Mouse (Mus musculus) heart, embryonic 11.5 days (tissue): ENCODE results near the gene Ube2f. TPM values are rescaled to one million over a fixed set of nuclear protein-coding genes. Genes with fewer than 3 reads are reported as not detected.
A peak's percentile ranks its signal among the peaks of the same experiment; 100 is the strongest.

ENCODE experiments used
- ATAC-seq: fragments of 200-750 bp; cut with Nextera tagmentation; replicated peaks from 2 replicates; pipeline ENCODE4 v1.8.0; 2017; ENCODE audit warnings: moderate library complexity; ENCODE audit not compliant: insufficient number of reproducible peaks, low FRiP score, low TSS enrichment
- H3K27ac ChIP-seq: fragments of 300-500 bp; sonication (generic); 2 replicates; pipeline ENCODE4 v1.5.1; 2014; ENCODE audit warnings: mild to moderate bottlenecking, low read depth, low read length
- H3K27me3 ChIP-seq: fragments of 300-500 bp; sonication (generic); 2 replicates; pipeline ENCODE4 v1.6.1; 2014; ENCODE audit warnings: mild to moderate bottlenecking, low read length, mixed read lengths; ENCODE audit not compliant: control insufficient read depth, insufficient read depth
- H3K36me3 ChIP-seq: fragments of 300-500 bp; sonication (generic); 2 replicates; pipeline ENCODE4 v1.6.1; 2014; ENCODE audit warnings: mild to moderate bottlenecking, low read length, moderate library complexity, mixed read lengths; ENCODE audit not compliant: control insufficient read depth, insufficient read depth
- H3K4me1 ChIP-seq: fragments of 300-500 bp; sonication (generic); 2 replicates; pipeline ENCODE4 v1.6.1; 2014; ENCODE audit warnings: low read length; ENCODE audit not compliant: control insufficient read depth, insufficient read depth
- H3K4me2 ChIP-seq: fragments of 300-500 bp; sonication (generic); 2 replicates; pipeline ENCODE4 v1.6.1; 2014; ENCODE audit warnings: mild to moderate bottlenecking, moderate library complexity
- H3K4me3 ChIP-seq: fragments of 300-500 bp; sonication (generic); 2 replicates; pipeline ENCODE4 v1.5.1; 2014; ENCODE audit warnings: low read depth, low read length
- H3K9ac ChIP-seq: fragments of 300-500 bp; sonication (generic); 2 replicates; pipeline ENCODE4 v1.6.1; 2014; ENCODE audit warnings: mild to moderate bottlenecking, low read depth, low read length, moderate library complexity
- H3K9me3 ChIP-seq: fragments of 300-500 bp; sonication (generic); replicated peaks from 2 replicates; pipeline ENCODE4 v1.6.1; 2016; ENCODE audit warnings: low read length; ENCODE audit not compliant: control insufficient read depth
- WGBS: fragments of 180-500 bp; shearing (Covaris S2); extraction: QIAGEN DNeasy Blood & Tissue Kit; methylation state at CpG from one replicate; pipeline ENCODE4 v1.1.7; 2014; ENCODE audit not compliant: insufficient replicate concordance; 5-methylcytosine and 5-hydroxymethylcytosine counted together
- polyA plus RNA-seq: library from polyadenylated mRNA; unstranded; fragments of >200 nt; fragmentation: Nextera tagmentation; extraction: Ambion mirVana; gene quantifications from 2 replicates; pipeline ENCODE4 v1.2.1, GENCODE M21; 2014

Gene Ube2f
- polyA plus RNA-seq, 1 experiment from 2014 or later: 75.7 TPM

GRCm38 (mm10) chr1:91241249-91241648, 8.9 kb upstream of the Ube2f start:
- Histone ChIP-seq H3K36me3 (no peaks in the 10 kb centered on the region), H3K4me3 (no peak overlapping the region), H3K9me3 (no peaks in the 10 kb centered on the region), H3K9ac (no peak overlapping the region), H3K4me2 (no peak overlapping the region), H3K27me3 (no peaks in the 10 kb centered on the region), H3K4me1 (no peaks in the 10 kb centered on the region), H3K27ac (no peak overlapping the region)
- WGBS: 54% methylated on average over 4 of the region's 4 CpGs
- ATAC-seq: no peak

DNA sequence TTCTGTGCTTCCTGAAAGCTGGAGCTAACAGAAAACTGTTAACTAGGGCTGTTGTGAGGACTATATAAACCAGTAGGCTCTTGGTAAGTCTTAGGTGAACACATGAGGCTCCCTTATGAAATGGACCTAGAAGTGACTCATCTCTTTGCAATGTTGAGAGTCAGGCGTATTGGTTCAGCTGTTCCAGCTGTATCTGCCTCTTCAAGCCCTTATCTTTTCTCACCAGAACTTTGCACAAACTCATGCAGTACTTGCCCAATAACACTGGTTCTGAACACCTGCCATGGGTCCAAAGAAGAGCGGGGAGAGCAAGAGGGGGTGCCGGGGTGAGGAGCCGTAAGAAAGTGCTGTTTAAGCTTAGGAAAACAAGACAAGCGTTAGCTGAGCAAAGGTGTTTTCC, 1.9 kb upstream of the Ube2f start:
- H3K4me2 ChIP-seq: no peak overlapping the region
- H3K9ac ChIP-seq: no peak overlapping the region
- no peaks in the 10 kb centered on the region for H3K9me3 ChIP-seq
- 63% methylated on average over 5 of the region's 5 CpGs for WGBS
- ATAC-seq: no peak
- H3K27me3 ChIP-seq: no peaks in the 10 kb centered on the region
- H3K4me3 ChIP-seq: no peak overlapping the region
- no peak overlapping the region for H3K27ac ChIP-seq
- H3K4me1 ChIP-seq: peaks cover 25% of the 10 kb centered on the region
- no peaks in the 10 kb centered on the region for H3K36me3 ChIP-seq

DNA sequence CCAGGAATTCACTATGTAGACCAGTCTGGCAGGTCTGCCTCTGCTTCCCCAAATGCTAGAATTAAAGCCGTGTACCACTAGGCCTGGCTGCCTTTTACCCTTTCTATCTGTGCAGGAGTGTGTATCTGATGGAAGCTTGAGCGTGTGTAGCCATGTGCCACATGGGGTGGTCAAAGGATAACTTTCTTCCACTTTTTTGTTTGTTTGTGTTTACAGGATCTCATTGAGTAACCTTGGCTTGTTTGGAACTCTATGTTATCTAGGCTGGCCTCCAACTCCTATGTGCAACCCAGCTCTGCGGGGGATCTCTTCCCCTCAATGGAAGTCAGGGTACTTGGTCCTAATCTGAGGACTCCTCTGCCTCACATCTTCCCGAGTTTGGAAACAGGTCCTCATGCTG, 1.1 kb upstream of the Ube2f start:
- Histone ChIP-seq H3K27me3 (no peaks in the 10 kb centered on the region), H3K9me3 (no peaks in the 10 kb centered on the region), H3K4me3 (no peak overlapping the region), H3K4me1 (peaks cover 25% of the 10 kb centered on the region), H3K36me3 (no peaks in the 10 kb centered on the region), H3K27ac (peak overlapping the region; percentile 54), H3K4me2 (peak overlapping the region; percentile 75), H3K9ac (no peak overlapping the region)
- WGBS: 42% methylated on average over 4 of the region's 4 CpGs
- ATAC-seq: no peak

- peak; percentile 42 for ATAC-seq
- WGBS: under 1% methylated on average over 61 of the region's 70 CpGs
- peak overlapping the region; percentile 93 for H3K4me3 ChIP-seq
Observed at GRCm38 (mm10) chr1:91250415-91251147, 477 bp downstream of the Ube2f start.

GRCm38 (mm10) chr1:91251148-91251650, 1.1 kb downstream of the Ube2f start:
- no peaks in the 10 kb centered on the region for H3K27me3 ChIP-seq
- no peaks in the 10 kb centered on the region for H3K9me3 ChIP-seq
- WGBS: 48% methylated on average over 5 of the region's 5 CpGs
- peak overlapping the region; percentile 87 for H3K4me2 ChIP-seq
- peak overlapping the region; percentile 93 for H3K9ac ChIP-seq
- peaks cover 25% of the 10 kb centered on the region for H3K4me1 ChIP-seq
- no peak for ATAC-seq
- no peak overlapping the region for H3K27ac ChIP-seq
- peak overlapping the region; percentile 93 for H3K4me3 ChIP-seq
- H3K36me3 ChIP-seq: no peaks in the 10 kb centered on the region

More at GRCm38 (mm10) chr1:91250415-91251147, 477 bp downstream of the Ube2f start:
- Histone ChIP-seq H3K4me1 (peaks cover 25% of the 10 kb centered on the region), H3K9ac (peak overlapping the region; percentile 93), H3K9me3 (no peaks in the 10 kb centered on the region), H3K4me2 (peak overlapping the region; percentile 87), H3K36me3 (no peaks in the 10 kb centered on the region), H3K27me3 (no peaks in the 10 kb centered on the region), H3K27ac (peak overlapping the region; percentile 82)

- no peak for ATAC-seq
- WGBS: 41% methylated on average over 8 of the region's 8 CpGs
- H3K4me2 ChIP-seq: peak overlapping the region; percentile 87
- no peaks in the 10 kb centered on the region for H3K27me3 ChIP-seq
- no peak overlapping the region for H3K27ac ChIP-seq
- no peaks in the 10 kb centered on the region for H3K9me3 ChIP-seq
- no peak overlapping the region for H3K9ac ChIP-seq
- H3K36me3 ChIP-seq: no peaks in the 10 kb centered on the region
- H3K4me1 ChIP-seq: peaks cover 32% of the 10 kb centered on the region
- H3K4me3 ChIP-seq: no peak overlapping the region
Observed at GRCm38 (mm10) chr1:91251927-91252326, 1.8 kb downstream of the Ube2f start.

- no peaks in the 10 kb centered on the region for H3K36me3 ChIP-seq
- no peaks in the 10 kb centered on the region for H3K9me3 ChIP-seq
- H3K4me1 ChIP-seq: peaks cover 11% of the 10 kb centered on the region
- no peak overlapping the region for H3K4me3 ChIP-seq
- no peak overlapping the region for H3K27ac ChIP-seq
- H3K27me3 ChIP-seq: no peaks in the 10 kb centered on the region
- H3K4me2 ChIP-seq: no peak overlapping the region
- no peak for ATAC-seq
- no peak overlapping the region for H3K9ac ChIP-seq
Observed at GRCm38 (mm10) chr1:91257918-91258317, 7.8 kb downstream of the Ube2f start.

GRCm38 (mm10) chr1:91259794-91260193, 9.7 kb downstream of the Ube2f start:
- WGBS: 85% methylated on average over 5 of the region's 5 CpGs
- H3K27me3 ChIP-seq: no peaks in the 10 kb centered on the region
- H3K36me3 ChIP-seq: no peaks in the 10 kb centered on the region
- H3K4me3 ChIP-seq: no peak overlapping the region
- H3K9me3 ChIP-seq: no peaks in the 10 kb centered on the region
- peaks cover 11% of the 10 kb centered on the region for H3K4me1 ChIP-seq
- no peak for ATAC-seq
- no peak overlapping the region for H3K4me2 ChIP-seq
- no peak overlapping the region for H3K9ac ChIP-seq
- H3K27ac ChIP-seq: no peak overlapping the region

- H3K4me3 ChIP-seq: no peak overlapping the region
- no peaks in the 10 kb centered on the region for H3K4me1 ChIP-seq
- 87% methylated on average over 7 of the region's 7 CpGs for WGBS
- no peak overlapping the region for H3K4me2 ChIP-seq
- no peaks in the 10 kb centered on the region for H3K9me3 ChIP-seq
- H3K27me3 ChIP-seq: no peaks in the 10 kb centered on the region
- H3K36me3 ChIP-seq: peaks cover 2% of the 10 kb centered on the region; the same call in 1 of the 2 replicates
- no peak overlapping the region for H3K9ac ChIP-seq
- no peak for ATAC-seq
- H3K27ac ChIP-seq: no peak overlapping the region
Observed at GRCm38 (mm10) chr1:91262508-91262907, 12.4 kb downstream of the Ube2f start.
